Mouse (Mus musculus): ENCODE measurements around the gene Qpct.

Gene Qpct

GRCm38 (mm10) chr17:79051606-79052005 lies at the start of gene Qpct:
Gene Qpct, plus strand, starts transcription at chr17:79051906.
- DNase-seq (ENCODE audit: low spot score in 2 of 2), result no peak

- no peak for DNase-seq (ENCODE audit: low spot score in 2 of 2)
These were observed 38.1 kb upstream of the Qpct start for GRCm38 (mm10) chr17:79013625-79014024.

GRCm38 (mm10) chr17:79014911-79015685 lies 36.6 kb upstream of the Qpct start:
- no peak for DNase-seq (ENCODE audit: low spot score in 2 of 2)

GRCm38 (mm10) chr17:79015831-79016230 lies 35.9 kb upstream of the Qpct start:
- no peak for DNase-seq (ENCODE audit: low spot score in 2 of 2)

- DNase-seq (ENCODE audit: low spot score in 2 of 2), result no peak
These were observed 33.3 kb upstream of the Qpct start for GRCm38 (mm10) chr17:79018422-79018821.

GRCm38 (mm10) chr17:79019726-79020207 lies 31.9 kb upstream of the Qpct start:
- DNase-seq (ENCODE audit: low spot score in 2 of 2), result no peak

- peak; percentile 58 to 62 for DNase-seq (ENCODE audit: low spot score in 2 of 2)
These were observed 31.3 kb upstream of the Qpct start, which contains the start of gene Prkd3 for GRCm38 (mm10) chr17:79020208-79020983. Gene Prkd3, minus strand, starts transcription at chr17:79020816.

GRCm38 (mm10) chr17:79020984-79021335 lies 30.7 kb upstream of the Qpct start:
- DNase-seq (ENCODE audit: low spot score in 2 of 2), result no peak

- DNase-seq (ENCODE audit: low spot score in 2 of 2), result no peak
These were observed 29.0 kb upstream of the Qpct start for GRCm38 (mm10) chr17:79022746-79023145.

GRCm38 (mm10) chr17:79024544-79024943 lies 27.2 kb upstream of the Qpct start:
- DNase-seq (ENCODE audit: low spot score in 2 of 2), result no peak

- DNase-seq (ENCODE audit: low spot score in 2 of 2), result no peak
These were observed 22.5 kb upstream of the Qpct start for GRCm38 (mm10) chr17:79029226-79029625.

- DNase-seq (ENCODE audit: low spot score in 2 of 2), result no peak
These were observed 20.1 kb upstream of the Qpct start for GRCm38 (mm10) chr17:79031569-79031968.

- DNase-seq (ENCODE audit: low spot score in 2 of 2), result no peak
These were observed 18.9 kb upstream of the Qpct start for GRCm38 (mm10) chr17:79032782-79033181.

- no peak for DNase-seq (ENCODE audit: low spot score in 2 of 2)
These were observed 12.0 kb upstream of the Qpct start for GRCm38 (mm10) chr17:79039660-79040059.

- no peak for DNase-seq (ENCODE audit: low spot score in 2 of 2)
These were observed 8.0 kb upstream of the Qpct start for GRCm38 (mm10) chr17:79043705-79044104.

GRCm38 (mm10) chr17:79052088-79052812 lies 544 bp downstream of the Qpct start:
- DNase-seq (ENCODE audit: low spot score in 2 of 2), result peak; percentile 37 to 58

- no peak for DNase-seq (ENCODE audit: low spot score in 2 of 2)
These were observed 6.6 kb downstream of the Qpct start for GRCm38 (mm10) chr17:79058271-79058670.

GRCm38 (mm10) chr17:79060221-79060620 lies 8.5 kb downstream of the Qpct start:
- DNase-seq (ENCODE audit: low spot score in 2 of 2), result no peak

- no peak for DNase-seq (ENCODE audit: low spot score in 2 of 2)
These were observed 12.5 kb downstream of the Qpct start for GRCm38 (mm10) chr17:79064250-79064649.

- no peak for DNase-seq (ENCODE audit: low spot score in 2 of 2)
These were observed 16.9 kb downstream of the Qpct start for GRCm38 (mm10) chr17:79068581-79068980.

- peak in 1 of 2 experiments; percentile 14 for DNase-seq (ENCODE audit: low spot score in 2 of 2)
These were observed 17.3 kb downstream of the Qpct start for GRCm38 (mm10) chr17:79069019-79069418.
